ENCODE assay signal across 11 mouse cellular contexts in genomic region chr1:177448121-177448561, GRCm38 (mm10). TPM values are rescaled to one million over a fixed set of nuclear protein-coding genes. Genes with fewer than 3 reads are reported as not detected.
DNase-seq lines count a peak whose midpoint lies in the region; ATAC-seq and TF ChIP-seq lines count a peak whose summit lies in the region.
"Had no signal": no experiment of that assay in that cellular context is flagged by ENCODE, and none has a peak within 500 bp of the region (broad histone marks: within the 10 kb centered on the region; RNA-seq: fewer than 3 reads in every experiment).

No protein-coding gene starts in this region.

- ATAC-seq in forebrain, embryonic 13.5 days: no peak; the same call in 1 of the 2 replicates
- ATAC-seq in midbrain, embryonic 12.5 days (ENCODE audit: low FRiP score, low read depth): no peak
- ATAC-seq: Patski had no signal

- H3K4me2 ChIP-seq in forebrain, embryonic 13.5 days: peak overlapping the region; percentile 64
- peak overlapping the region; percentile 70 for H3K4me2 ChIP-seq in midbrain, embryonic 12.5 days (replicated peaks)
- H3K4me2 ChIP-seq: heart, embryonic 11.5 days had no signal

- TF ChIP-seq POLR2A in brain, embryonic 14.5 days (IDR thresholded peaks at IDR 0.05; ENCODE audit: borderline replicate concordance, extremely low read depth, insufficient read depth, insufficient read length, poor library complexity, severe bottlenecking): no peak
- TF ChIP-seq POLR2A in kidney, adult 2 months (IDR thresholded peaks at IDR 0.05; ENCODE audit: low read depth, low read length): no peak

- peaks cover 20% of the 10 kb centered on the region for H3K36me3 ChIP-seq in forebrain, embryonic 13.5 days (ENCODE audit: poor library complexity, severe bottlenecking)
- peaks cover 13% of the 10 kb centered on the region for H3K36me3 ChIP-seq in midbrain, embryonic 12.5 days
- H3K36me3 ChIP-seq in kidney, adult 2 months (ENCODE audit: control insufficient read depth, insufficient read depth, low read length): peaks cover 10% of the 10 kb centered on the region

- H3K27ac ChIP-seq in forebrain, embryonic 13.5 days: peak overlapping the region; percentile 92
- H3K27ac ChIP-seq in midbrain, embryonic 12.5 days (replicated peaks): peak overlapping the region; percentile 84
- H3K27ac ChIP-seq in kidney, adult 2 months (ENCODE audit: insufficient read depth, low read depth, low read length): no peak overlapping the region

- DNase-seq in R1 (ENCODE audit: low read depth, low spot score): peak; percentile 25
- DNase-seq in brain, embryonic 14.5 days (ENCODE audit: low read depth): peak; percentile 61
- DNase-seq in spleen, postnatal 14 days (ENCODE audit: low spot score in 2 of 2): no peak
- DNase-seq in kidney, adult 2 months: no peak
- no peak for DNase-seq in layer of hippocampus, adult 9-10 months (ENCODE audit: low spot score)
- DNase-seq: lung, postnatal 10 days; thymus, adult 2 months had no signal

- no peaks in the 10 kb centered on the region for H3K9me3 ChIP-seq in forebrain, embryonic 13.5 days (replicated peaks)
- H3K9me3 ChIP-seq in midbrain, embryonic 12.5 days: no peaks in the 10 kb centered on the region

- peak overlapping the region; percentile 83 for H3K4me3 ChIP-seq in forebrain, embryonic 13.5 days
- peak overlapping the region; percentile 91 for H3K4me3 ChIP-seq in midbrain, embryonic 12.5 days
- H3K4me3 ChIP-seq in kidney, adult 2 months (ENCODE audit: insufficient read depth, low read depth, low read length): no peak overlapping the region

- H3K27me3 ChIP-seq in forebrain, embryonic 13.5 days: no peaks in the 10 kb centered on the region
- H3K27me3 ChIP-seq in midbrain, embryonic 12.5 days: no peaks in the 10 kb centered on the region
- H3K27me3 ChIP-seq in kidney, adult 2 months (replicated peaks; ENCODE audit: control insufficient read depth, insufficient read depth, low read length): no peaks in the 10 kb centered on the region
- H3K27me3 ChIP-seq: Patski had no signal

- no peak for TF ChIP-seq CTCF in brain, embryonic 14.5 days (IDR thresholded peaks at IDR 0.05; ENCODE audit: borderline replicate concordance, extremely low read depth, insufficient read depth, insufficient read length)
- TF ChIP-seq CTCF in kidney, adult 2 months (conservative IDR thresholded peaks at IDR 0.05; ENCODE audit: insufficient read depth, insufficient read length, low read depth, low read length): no peak

- peaks cover 74% of the 10 kb centered on the region for H3K4me1 ChIP-seq in forebrain, embryonic 13.5 days
- peaks cover 66% of the 10 kb centered on the region for H3K4me1 ChIP-seq in midbrain, embryonic 12.5 days
- peaks cover 11% of the 10 kb centered on the region for H3K4me1 ChIP-seq in kidney, adult 2 months (ENCODE audit: control insufficient read depth, insufficient read depth, low read length)

- 73% methylated on average over 25 of the region's 25 CpGs for WGBS in forebrain, embryonic 13.5 days
- WGBS in midbrain, embryonic 12.5 days: 83% methylated on average over 25 of the region's 25 CpGs
- 92% methylated on average over 25 of the region's 25 CpGs for WGBS in kidney, adult 2 months

- peak overlapping the region; percentile 98 for H3K9ac ChIP-seq in forebrain, embryonic 13.5 days
- peak overlapping the region; percentile 62 for H3K9ac ChIP-seq in midbrain, embryonic 12.5 days (replicated peaks)

RNA-seq across cellular contexts. Expression of gene Zbtb18, which starts 6.0 kb away (rescaled TPM):
- polyA plus RNA-seq in brain, embryonic 14.5 days (2012; rRNA removed): 55.5 and 56.4 TPM in 2 replicates
- 59.8 and 88.1 TPM in 2 replicates for polyA plus RNA-seq in forebrain, embryonic 13.5 days (2015; fragmentation: Nextera tagmentation; extraction: Ambion mirVana)
- polyA plus RNA-seq in midbrain, embryonic 12.5 days (2016; fragmentation: Nextera tagmentation; extraction: Ambion mirVana): 11.7 and 11.9 TPM in 2 replicates
- 9.2 and 12.7 TPM in 2 replicates for polyA plus RNA-seq in kidney, adult 2 months (2012; rRNA removed)

Comparison
In these comparisons a context has a peak if more than half of its experiments do, and no peak if none do; other contexts are left out.
1. DNase-seq: peak in R1 (single experiment) and brain, embryonic 14.5 days (single experiment); none in spleen, postnatal 14 days (0 of 2), kidney, adult 2 months (single experiment) and layer of hippocampus, adult 9-10 months (single experiment).